Mouse (Mus musculus) G1E (cell line): Measurements from ENCODE around the gene Chst11.

ENCODE experiments used
- CTCF ChIP-seq: IDR thresholded peaks from 2 replicates; pipeline ENCODE4 v1.5.1; 2012; ENCODE audit warnings: low read depth, low read length, inconsistent platforms, mixed read lengths
- GATA1 ChIP-seq: IDR thresholded peaks from 2 replicates; pipeline ENCODE4 v1.6.1; 2012; ENCODE audit warnings: borderline replicate concordance, low read length, inconsistent platforms, mixed read lengths
- GATA2 ChIP-seq: IDR thresholded peaks from 2 replicates; pipeline ENCODE4 v1.6.1; 2012; ENCODE audit warnings: low read depth, low read length, inconsistent platforms, borderline replicate concordance
- POLR2AphosphoS5 ChIP-seq: IDR thresholded peaks from 2 replicates; pipeline ENCODE4 v1.6.1; 2012; ENCODE audit warnings: low read depth, low read length, inconsistent platforms; ENCODE audit not compliant: insufficient replicate concordance
- TAL1 ChIP-seq: conservative IDR thresholded peaks from 2 replicates; pipeline ENCODE4 v1.6.1; 2012; ENCODE audit warnings: low read depth, low read length, inconsistent platforms, mixed read lengths

DNA sequence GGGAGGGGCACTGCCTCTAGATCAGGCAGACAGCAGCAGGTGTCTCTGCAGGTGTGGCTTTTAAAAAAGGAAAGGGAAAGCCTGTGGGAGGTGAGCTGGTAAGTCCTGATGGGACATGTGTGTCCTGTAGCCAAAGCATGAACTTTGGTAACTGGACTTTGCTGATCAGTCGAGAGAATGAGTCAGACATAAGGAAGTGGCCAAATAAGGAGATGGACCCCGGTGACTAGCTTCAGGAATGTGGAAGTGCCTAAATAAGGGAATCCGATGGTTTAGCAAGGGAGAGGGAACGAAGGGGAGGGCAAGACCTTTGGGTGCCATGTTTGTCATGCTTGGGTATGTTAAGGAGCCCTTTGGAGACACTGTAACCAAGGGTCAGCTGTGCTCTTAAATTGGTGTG is 31.9 kb upstream of the Chst11 start:
- TF ChIP-seq CTCF (no peak), GATA1 (no peak), TAL1 (no peak), POLR2AphosphoS5 (no peak), GATA2 (no peak)
